In genomic region chr6:49037268-49037662, GRCm38 (mm10) we compare ENCODE assay signal across 21 mouse cellular contexts. TPM values are rescaled to one million over a fixed set of nuclear protein-coding genes. Genes with fewer than 3 reads are reported as not detected.
DNase-seq lines count a peak whose midpoint lies in the region; ATAC-seq and TF ChIP-seq lines count a peak whose summit lies in the region.
"Had no signal": no experiment of that assay in that cellular context is flagged by ENCODE, and none has a peak within 500 bp of the region (broad histone marks: within the 10 kb centered on the region; RNA-seq: fewer than 3 reads in every experiment).

No protein-coding gene starts in this region.

- ATAC-seq in limb, embryonic 12.5 days (ENCODE audit: insufficient number of reproducible peaks, insufficient read depth, low FRiP score, low TSS enrichment, low read depth): no peak
- peak; percentile 34; the same call in 1 of the 2 replicates for ATAC-seq in erythroid progenitor cell, adult 5-6 weeks (replicated peaks; ENCODE audit: low FRiP score, poor library complexity, severe bottlenecking)
- ATAC-seq in midbrain, embryonic 13.5 days: no peak

- H3K27me3 ChIP-seq in heart, embryonic 10.5 days (ENCODE audit: insufficient read depth, poor library complexity, severe bottlenecking): peaks cover 21% of the 10 kb centered on the region
- H3K27me3 ChIP-seq in limb, embryonic 12.5 days: peaks cover 27% of the 10 kb centered on the region
- H3K27me3 ChIP-seq in limb, embryonic 10.5 days (ENCODE audit: low read depth, poor library complexity, severe bottlenecking): peaks cover 17% of the 10 kb centered on the region
- H3K27me3 ChIP-seq in midbrain, embryonic 13.5 days: peaks cover 6% of the 10 kb centered on the region; the same call in 1 of the 2 replicates

- H3K36me3 ChIP-seq in heart, embryonic 10.5 days: no peaks in the 10 kb centered on the region
- H3K36me3 ChIP-seq in limb, embryonic 12.5 days: no peaks in the 10 kb centered on the region
- H3K36me3 ChIP-seq in limb, embryonic 10.5 days: no peaks in the 10 kb centered on the region
- no peaks in the 10 kb centered on the region for H3K36me3 ChIP-seq in ES-E14 (ENCODE audit: control insufficient read depth, insufficient read depth, low read length, poor library complexity, severe bottlenecking)
- H3K36me3 ChIP-seq in midbrain, embryonic 13.5 days: no peaks in the 10 kb centered on the region

- H3K4me2 ChIP-seq in limb, embryonic 12.5 days: peak overlapping the region; percentile 49; the same call in 1 of the 2 replicates
- H3K4me2 ChIP-seq in midbrain, embryonic 13.5 days (replicated peaks): no peak overlapping the region

- no peak overlapping the region for H3K9ac ChIP-seq in limb, embryonic 12.5 days (replicated peaks)
- H3K9ac ChIP-seq in ES-E14 (ENCODE audit: insufficient read depth, low read depth, low read length, poor library complexity, severe bottlenecking): peak overlapping the region; percentile 6; the same call in 1 of the 2 replicates
- H3K9ac ChIP-seq in midbrain, embryonic 13.5 days (replicated peaks): no peak overlapping the region

- peak overlapping the region; percentile 42 for H3K4me3 ChIP-seq in heart, embryonic 10.5 days
- no peak overlapping the region for H3K4me3 ChIP-seq in limb, embryonic 12.5 days (replicated peaks)
- no peak overlapping the region for H3K4me3 ChIP-seq in limb, embryonic 10.5 days
- peak overlapping the region; percentile 35 to 46 for H3K4me3 ChIP-seq in ES-E14 (ENCODE audit: insufficient read depth in 1 of 2, low read depth in 1 of 2, low read length in 2 of 2, poor library complexity in 1 of 2, severe bottlenecking in 1 of 2)
- H3K4me3 ChIP-seq in midbrain, embryonic 13.5 days (replicated peaks): no peak overlapping the region

- in situ Hi-C loops in ES-E14 (cut with MboI; ENCODE audit: low sequenced_read_pairs in 2 of 2, unreplicated experiment in 2 of 2): loop anchor here in 1 of 2 experiments (25.0 kb wide), 1 partner anchor 325 kb away; the partner anchor contains the start of gene Fam221a

- no peak for DNase-seq in heart, embryonic 10.5 days (ENCODE audit: low spot score)
- DNase-seq in heart, adult 9 months (ENCODE audit: low spot score in 2 of 2): no peak
- DNase-seq in limb, embryonic 10.5 days (ENCODE audit: low spot score): no peak
- no peak for DNase-seq in ES-E14 (ENCODE audit: low read depth, low spot score)
- DNase-seq in neural tube, embryonic 10.5 days (ENCODE audit: extremely low spot score, low spot score): no peak
- DNase-seq: adrenal gland, postnatal 14 days; cerebellum, adult 9-11 months; left cerebral cortex, postnatal 4 days; right cerebral cortex, adult 18-20 months had no signal

- no peak overlapping the region for H3K27ac ChIP-seq in heart, embryonic 10.5 days
- no peak overlapping the region for H3K27ac ChIP-seq in limb, embryonic 12.5 days
- H3K27ac ChIP-seq in limb, embryonic 10.5 days: no peak overlapping the region
- no peak overlapping the region for H3K27ac ChIP-seq in ES-E14 (ENCODE audit: insufficient read depth, low read depth, low read length, poor library complexity, severe bottlenecking)
- H3K27ac ChIP-seq in midbrain, embryonic 13.5 days: no peak overlapping the region

- H3K4me1 ChIP-seq in heart, embryonic 10.5 days: peaks cover 15% of the 10 kb centered on the region
- H3K4me1 ChIP-seq in limb, embryonic 12.5 days (replicated peaks): peaks cover 12% of the 10 kb centered on the region
- H3K4me1 ChIP-seq in limb, embryonic 10.5 days: peaks cover 11% of the 10 kb centered on the region
- H3K4me1 ChIP-seq in ES-E14 (ENCODE audit: control insufficient read depth in 2 of 2, insufficient read depth in 2 of 2, low read length in 2 of 2, poor library complexity in 1 of 2): peaks cover 0 to 2% of the 10 kb centered on the region in 2 experiments; a peak in 2 of 4 replicates
- H3K4me1 ChIP-seq in midbrain, embryonic 13.5 days (replicated peaks): peaks cover 4% of the 10 kb centered on the region; the same call in 1 of the 2 replicates

- no peaks in the 10 kb centered on the region for H3K9me3 ChIP-seq in heart, embryonic 10.5 days
- H3K9me3 ChIP-seq in limb, embryonic 12.5 days: no peaks in the 10 kb centered on the region
- no peaks in the 10 kb centered on the region for H3K9me3 ChIP-seq in limb, embryonic 10.5 days (replicated peaks)
- no peaks in the 10 kb centered on the region for H3K9me3 ChIP-seq in ES-E14 (ENCODE audit: control insufficient read depth, insufficient read depth, low read depth, low read length)
- H3K9me3 ChIP-seq in midbrain, embryonic 13.5 days: no peaks in the 10 kb centered on the region

- WGBS in heart, embryonic 10.5 days: 51% methylated on average over 12 of the region's 12 CpGs
- WGBS in limb, embryonic 12.5 days: 78% methylated on average over 12 of the region's 12 CpGs
- 72% methylated on average over 12 of the region's 12 CpGs for WGBS in limb, embryonic 10.5 days
- WGBS in midbrain, embryonic 13.5 days: 61% methylated on average over 12 of the region's 12 CpGs

TF ChIP-seq in ES-E14, 5 proteins besides CTCF, POLR2A, EP300 and RAD21:
- TF ChIP-seq MAFK (IDR thresholded peaks at IDR 0.05; ENCODE audit: insufficient read depth, low read depth, low read length) (no peak), HCFC1 (IDR thresholded peaks at IDR 0.05; ENCODE audit: borderline replicate concordance, insufficient read depth, low read length) (no peak), CHD2 (IDR thresholded peaks at IDR 0.05; ENCODE audit: low read depth, low read length) (no peak), ZNF384 (IDR thresholded peaks at IDR 0.05; ENCODE audit: low read depth, low read length) (no peak), ZC3H11A (IDR thresholded peaks at IDR 0.05; ENCODE audit: borderline replicate concordance, low read depth, low read length) (no peak)

RNA-seq across cellular contexts. Expression of gene Gpnmb, which starts 0.9 kb away (rescaled TPM):
- polyA plus RNA-seq in heart, embryonic 10.5 days (2016; fragmentation: Nextera tagmentation; extraction: Ambion mirVana): 0.05 TPM in 2 replicates
- 0.54 and 0.59 TPM in 2 replicates for polyA plus RNA-seq in limb, embryonic 12.5 days (2016; fragmentation: Nextera tagmentation; extraction: Ambion mirVana)
- 0.23 and 0.33 TPM in 2 replicates for polyA plus RNA-seq in limb, embryonic 10.5 days (2016; fragmentation: Nextera tagmentation; extraction: Ambion mirVana)
- 0.63 and 0.89 TPM in 2 replicates for total RNA-seq in ES-E14 (2012; rRNA removed)
- total RNA-seq in erythroid progenitor cell, adult 5-6 weeks (2015; ENCODE audit: low replicate concordance): 13.7 TPM in 1 of 2 replicates, not detected in the other
- 0.13 TPM in 1 of 2 replicates, not detected in the other for total RNA-seq in erythroid progenitor cell, adult 5-6 weeks (2017; ENCODE audit: low replicate concordance)
- polyA plus RNA-seq in midbrain, embryonic 13.5 days (2015; fragmentation: Nextera tagmentation; extraction: Ambion mirVana): 0.05 and 0.11 TPM in 2 replicates
- total RNA-seq: MEL; neutrophil, adult 5-6 weeks had no signal

RNA-seq across cellular contexts. Expression of gene Malsu1, which starts 36.3 kb away (rescaled TPM):
- 60.2 and 63.1 TPM in 2 replicates for polyA plus RNA-seq in heart, embryonic 10.5 days (2016; fragmentation: Nextera tagmentation; extraction: Ambion mirVana)
- 69.5 and 80.9 TPM in 2 replicates for polyA plus RNA-seq in limb, embryonic 12.5 days (2016; fragmentation: Nextera tagmentation; extraction: Ambion mirVana)
- polyA plus RNA-seq in limb, embryonic 10.5 days (2016; fragmentation: Nextera tagmentation; extraction: Ambion mirVana): 69.1 and 69.8 TPM in 2 replicates
- 27.3 and 28.8 TPM in 2 replicates for total RNA-seq in ES-E14 (2012; rRNA removed)
- 4.2 and 21.6 TPM in 2 replicates for total RNA-seq in erythroid progenitor cell, adult 5-6 weeks (2015; ENCODE audit: low replicate concordance)
- 0.45 and 6.3 TPM in 2 replicates for total RNA-seq in erythroid progenitor cell, adult 5-6 weeks (2017; ENCODE audit: low replicate concordance)
- 65.2 and 70.3 TPM in 2 replicates for polyA plus RNA-seq in midbrain, embryonic 13.5 days (2015; fragmentation: Nextera tagmentation; extraction: Ambion mirVana)

RNA-seq across cellular contexts. Expression of gene Svs1, which starts 50.6 kb away (rescaled TPM):
- polyA plus RNA-seq in heart, embryonic 10.5 days (2016; fragmentation: Nextera tagmentation; extraction: Ambion mirVana): not detected in 2 replicates
- polyA plus RNA-seq in limb, embryonic 12.5 days (2016; fragmentation: Nextera tagmentation; extraction: Ambion mirVana): not detected in 2 replicates
- not detected in 2 replicates for polyA plus RNA-seq in limb, embryonic 10.5 days (2016; fragmentation: Nextera tagmentation; extraction: Ambion mirVana)
- not detected in 2 replicates for total RNA-seq in ES-E14 (2012; rRNA removed)
- not detected in 2 replicates for total RNA-seq in erythroid progenitor cell, adult 5-6 weeks (2015; ENCODE audit: low replicate concordance)
- total RNA-seq in erythroid progenitor cell, adult 5-6 weeks (2017; ENCODE audit: low replicate concordance): not detected in 2 replicates
- not detected in 2 replicates for polyA plus RNA-seq in midbrain, embryonic 13.5 days (2015; fragmentation: Nextera tagmentation; extraction: Ambion mirVana)
- total RNA-seq: adrenal gland, postnatal 14 days; gastrocnemius, postnatal 36 days; layer of hippocampus, postnatal 25 days; left cerebral cortex, postnatal 4 days; MEL; neutrophil, adult 5-6 weeks had no signal
- polyA plus RNA-seq: C2C12; hindbrain, embryonic 11.5 days; intestine, embryonic 14.5 days; stomach, embryonic 14.5 days; thymus, postnatal 0 days had no signal

Comparison
In these comparisons a context has a peak if more than half of its experiments do, and no peak if none do; other contexts are left out.
1. H3K4me3 ChIP-seq: peak in heart, embryonic 10.5 days (single experiment) and ES-E14 (2 of 2); none in limb, embryonic 12.5 days (single experiment), limb, embryonic 10.5 days (single experiment) and midbrain, embryonic 13.5 days (single experiment).